Mouse (Mus musculus): ENCODE data around the gene Skil. TPM values are rescaled to one million over a fixed set of nuclear protein-coding genes. Genes with fewer than 3 reads are reported as not detected.

The Skil gene
- polyA plus RNA-seq (2014; fragmentation: Nextera tagmentation; extraction: Ambion mirVana): 57.4 and 60.1 TPM in 2 replicates

GRCm38 (mm10) chr3:31094531-31095178 is at the start of gene Skil:
Gene Skil (plus strand): TSS chr3:31095058.
- peak within 1 kb of the TSS; percentile 96 for H3K4me3 ChIP-seq (ENCODE audit: low read depth, low read length)
- no peaks in the 10 kb centered on the region for H3K36me3 ChIP-seq (ENCODE audit: control insufficient read depth, insufficient read depth, low read length)
- DNase-seq (ENCODE audit: low spot score): peak; percentile 97
- peak within 1 kb of the TSS; percentile 93 for H3K9ac ChIP-seq (ENCODE audit: low read length)
- peak; percentile 91 for ATAC-seq (ENCODE audit: insufficient read depth, low FRiP score, low TSS enrichment)
- H3K4me1 ChIP-seq (ENCODE audit: control insufficient read depth, insufficient read depth, low read length): peaks cover 24% of the 10 kb centered on the region
- no peaks in the 10 kb centered on the region for H3K9me3 ChIP-seq (ENCODE audit: control insufficient read depth, low read length)
- WGBS: under 1% methylated on average over 38 of the region's 109 CpGs
- peak within 1 kb of the TSS; percentile 99 for H3K27ac ChIP-seq (ENCODE audit: low read depth, low read length)
- no peaks in the 10 kb centered on the region for H3K27me3 ChIP-seq (ENCODE audit: control insufficient read depth, insufficient read depth, low read length)
- peak within 1 kb of the TSS; percentile 67 for H3K4me2 ChIP-seq (ENCODE audit: low read depth)

GRCm38 (mm10) chr3:31047263-31047662 is 47.6 kb upstream of the Skil start:
- Histone ChIP-seq H3K27ac (ENCODE audit: low read depth, low read length) (no peak overlapping the region), H3K4me1 (ENCODE audit: control insufficient read depth, insufficient read depth, low read length) (no peaks in the 10 kb centered on the region), H3K27me3 (ENCODE audit: control insufficient read depth, insufficient read depth, low read length) (no peaks in the 10 kb centered on the region), H3K4me3 (ENCODE audit: low read depth, low read length) (no peak overlapping the region), H3K9ac (ENCODE audit: low read length) (no peak overlapping the region), H3K4me2 (ENCODE audit: low read depth) (no peak overlapping the region), H3K9me3 (ENCODE audit: control insufficient read depth, low read length) (no peaks in the 10 kb centered on the region), H3K36me3 (ENCODE audit: control insufficient read depth, insufficient read depth, low read length) (no peaks in the 10 kb centered on the region)
- DNase-seq (ENCODE audit: low spot score): no peak
- ATAC-seq (ENCODE audit: insufficient read depth, low FRiP score, low TSS enrichment): no peak
- 79% methylated on average over 3 of the region's 3 CpGs for WGBS

GRCm38 (mm10) chr3:31049087-31049486 is 45.8 kb upstream of the Skil start:
- H3K4me2 ChIP-seq (ENCODE audit: low read depth): no peak overlapping the region
- DNase-seq (ENCODE audit: low spot score): no peak
- no peak for ATAC-seq (ENCODE audit: insufficient read depth, low FRiP score, low TSS enrichment)
- H3K27ac ChIP-seq (ENCODE audit: low read depth, low read length): no peak overlapping the region
- H3K9ac ChIP-seq (ENCODE audit: low read length): no peak overlapping the region
- no peaks in the 10 kb centered on the region for H3K9me3 ChIP-seq (ENCODE audit: control insufficient read depth, low read length)
- no peaks in the 10 kb centered on the region for H3K36me3 ChIP-seq (ENCODE audit: control insufficient read depth, insufficient read depth, low read length)
- no peaks in the 10 kb centered on the region for H3K27me3 ChIP-seq (ENCODE audit: control insufficient read depth, insufficient read depth, low read length)
- no peaks in the 10 kb centered on the region for H3K4me1 ChIP-seq (ENCODE audit: control insufficient read depth, insufficient read depth, low read length)
- no peak overlapping the region for H3K4me3 ChIP-seq (ENCODE audit: low read depth, low read length)
- 93% methylated on average over 5 of the region's 5 CpGs for WGBS

GRCm38 (mm10) chr3:31050375-31050774 is 44.5 kb upstream of the Skil start:
- 86% methylated on average over 7 of the region's 7 CpGs for WGBS
- no peak for DNase-seq (ENCODE audit: low spot score)
- Histone ChIP-seq H3K4me1 (ENCODE audit: control insufficient read depth, insufficient read depth, low read length) (no peaks in the 10 kb centered on the region), H3K27ac (ENCODE audit: low read depth, low read length) (no peak overlapping the region), H3K36me3 (ENCODE audit: control insufficient read depth, insufficient read depth, low read length) (no peaks in the 10 kb centered on the region), H3K9ac (ENCODE audit: low read length) (no peak overlapping the region), H3K4me2 (ENCODE audit: low read depth) (no peak overlapping the region), H3K9me3 (ENCODE audit: control insufficient read depth, low read length) (no peaks in the 10 kb centered on the region), H3K4me3 (ENCODE audit: low read depth, low read length) (no peak overlapping the region), H3K27me3 (ENCODE audit: control insufficient read depth, insufficient read depth, low read length) (no peaks in the 10 kb centered on the region)
- ATAC-seq (ENCODE audit: insufficient read depth, low FRiP score, low TSS enrichment): no peak

- H3K27ac ChIP-seq (ENCODE audit: low read depth, low read length): no peak overlapping the region
- no peak for ATAC-seq (ENCODE audit: insufficient read depth, low FRiP score, low TSS enrichment)
- H3K4me2 ChIP-seq (ENCODE audit: low read depth): no peak overlapping the region
- WGBS: 84% methylated on average over 9 of the region's 9 CpGs
- H3K27me3 ChIP-seq (ENCODE audit: control insufficient read depth, insufficient read depth, low read length): no peaks in the 10 kb centered on the region
- no peak for DNase-seq (ENCODE audit: low spot score)
- no peak overlapping the region for H3K9ac ChIP-seq (ENCODE audit: low read length)
- no peaks in the 10 kb centered on the region for H3K36me3 ChIP-seq (ENCODE audit: control insufficient read depth, insufficient read depth, low read length)
- no peaks in the 10 kb centered on the region for H3K4me1 ChIP-seq (ENCODE audit: control insufficient read depth, insufficient read depth, low read length)
- H3K9me3 ChIP-seq (ENCODE audit: control insufficient read depth, low read length): no peaks in the 10 kb centered on the region
- H3K4me3 ChIP-seq (ENCODE audit: low read depth, low read length): no peak overlapping the region
Observed at GRCm38 (mm10) chr3:31051730-31052129, 43.1 kb upstream of the Skil start.

GRCm38 (mm10) chr3:31053191-31053590 is 41.7 kb upstream of the Skil start:
- Histone ChIP-seq H3K9ac (ENCODE audit: low read length) (no peak overlapping the region), H3K36me3 (ENCODE audit: control insufficient read depth, insufficient read depth, low read length) (no peaks in the 10 kb centered on the region), H3K27ac (ENCODE audit: low read depth, low read length) (no peak overlapping the region), H3K4me2 (ENCODE audit: low read depth) (no peak overlapping the region), H3K4me3 (ENCODE audit: low read depth, low read length) (no peak overlapping the region), H3K4me1 (ENCODE audit: control insufficient read depth, insufficient read depth, low read length) (no peaks in the 10 kb centered on the region), H3K9me3 (ENCODE audit: control insufficient read depth, low read length) (no peaks in the 10 kb centered on the region), H3K27me3 (ENCODE audit: control insufficient read depth, insufficient read depth, low read length) (no peaks in the 10 kb centered on the region)
- ATAC-seq (ENCODE audit: insufficient read depth, low FRiP score, low TSS enrichment): no peak
- no peak for DNase-seq (ENCODE audit: low spot score)
- 98% methylated on average over 9 of the region's 9 CpGs for WGBS

GRCm38 (mm10) chr3:31054888-31055287 is 40.0 kb upstream of the Skil start:
- ATAC-seq (ENCODE audit: insufficient read depth, low FRiP score, low TSS enrichment): no peak
- WGBS: 97% methylated on average over 8 of the region's 8 CpGs
- Histone ChIP-seq H3K27ac (ENCODE audit: low read depth, low read length) (no peak overlapping the region), H3K4me1 (ENCODE audit: control insufficient read depth, insufficient read depth, low read length) (no peaks in the 10 kb centered on the region), H3K9ac (ENCODE audit: low read length) (no peak overlapping the region), H3K4me3 (ENCODE audit: low read depth, low read length) (no peak overlapping the region), H3K27me3 (ENCODE audit: control insufficient read depth, insufficient read depth, low read length) (no peaks in the 10 kb centered on the region), H3K9me3 (ENCODE audit: control insufficient read depth, low read length) (no peaks in the 10 kb centered on the region), H3K4me2 (ENCODE audit: low read depth) (no peak overlapping the region), H3K36me3 (ENCODE audit: control insufficient read depth, insufficient read depth, low read length) (no peaks in the 10 kb centered on the region)
- no peak for DNase-seq (ENCODE audit: low spot score)

- Histone ChIP-seq H3K27ac (ENCODE audit: low read depth, low read length) (no peak overlapping the region), H3K36me3 (ENCODE audit: control insufficient read depth, insufficient read depth, low read length) (no peaks in the 10 kb centered on the region), H3K9ac (ENCODE audit: low read length) (no peak overlapping the region), H3K27me3 (ENCODE audit: control insufficient read depth, insufficient read depth, low read length) (no peaks in the 10 kb centered on the region), H3K9me3 (ENCODE audit: control insufficient read depth, low read length) (no peaks in the 10 kb centered on the region), H3K4me3 (ENCODE audit: low read depth, low read length) (peak overlapping the region; percentile 27), H3K4me2 (ENCODE audit: low read depth) (peak overlapping the region; percentile 24), H3K4me1 (ENCODE audit: control insufficient read depth, insufficient read depth, low read length) (no peaks in the 10 kb centered on the region)
- 30% methylated on average over 17 of the region's 17 CpGs for WGBS
- DNase-seq (ENCODE audit: low spot score): peak; percentile 61
- peak; percentile 46; the same call in 1 of the 2 replicates for ATAC-seq (ENCODE audit: insufficient read depth, low FRiP score, low TSS enrichment)
Observed at GRCm38 (mm10) chr3:31056047-31056650, 38.7 kb upstream of the Skil start.
